Mouse (Mus musculus) WW6 (cell line): ENCODE results near the gene Efhd2.
A peak's percentile ranks its signal among the peaks of the same experiment; 100 is the strongest.

Experiments
- DNase-seq: peaks from one replicate; pipeline ENCODE4 v3.0.0-alpha.2; 2013; ENCODE audit warnings: low read depth, low spot score

The Efhd2 gene

DNA sequence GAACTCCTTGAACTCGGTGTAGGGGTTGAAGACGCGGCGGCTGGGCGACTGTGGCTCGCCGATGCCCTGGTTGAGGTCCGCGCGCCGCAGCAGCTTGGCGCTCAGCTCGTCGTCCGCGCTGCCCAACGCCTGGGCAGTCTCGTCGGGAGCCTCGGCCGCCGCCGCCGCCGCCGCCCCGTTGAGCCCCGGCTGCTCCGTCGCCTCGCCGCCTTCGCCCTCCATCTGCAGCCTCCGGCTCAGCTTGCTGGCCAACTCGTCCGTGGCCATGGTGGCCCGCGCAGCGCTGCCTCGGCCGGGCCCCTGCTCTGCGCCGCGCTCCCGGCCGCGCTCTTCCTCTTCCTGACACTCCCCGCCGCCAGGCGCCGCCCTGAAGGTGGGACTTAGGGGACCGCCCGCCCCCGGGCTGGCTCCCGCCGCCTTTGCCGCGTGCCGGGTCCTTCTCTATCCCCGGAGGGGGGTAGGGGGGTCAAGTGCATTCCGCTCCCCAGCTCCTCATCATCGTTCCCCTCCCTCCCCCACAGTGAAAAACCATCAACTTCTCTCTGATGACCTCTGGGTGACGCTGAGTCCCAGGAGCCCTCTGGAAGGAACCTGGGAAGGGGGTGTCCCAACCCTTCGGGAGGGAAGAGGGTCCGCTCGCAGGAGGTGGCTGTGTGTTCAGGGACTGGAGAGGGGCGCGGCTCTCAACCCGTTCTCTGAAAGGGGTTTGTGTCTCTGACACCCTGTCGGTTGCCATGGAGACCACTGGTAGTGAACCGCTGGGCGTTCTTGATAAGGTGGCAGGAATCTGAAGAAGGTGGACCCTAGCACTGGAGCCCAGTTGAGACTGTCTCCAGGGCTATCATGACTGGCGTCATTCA lies at the start of gene Efhd2:
Gene Efhd2, minus strand, starts transcription at position 320 of the 860 bp plus-strand sequence.
- peak; percentile 76 for DNase-seq

GRCm38 (mm10) chr4:141923961-141924360 lies 49.2 kb upstream of the Efhd2 start:
- no peak for DNase-seq

GRCm38 (mm10) chr4:141920391-141920790 lies 45.7 kb upstream of the Efhd2 start:
- no peak for DNase-seq

DNA sequence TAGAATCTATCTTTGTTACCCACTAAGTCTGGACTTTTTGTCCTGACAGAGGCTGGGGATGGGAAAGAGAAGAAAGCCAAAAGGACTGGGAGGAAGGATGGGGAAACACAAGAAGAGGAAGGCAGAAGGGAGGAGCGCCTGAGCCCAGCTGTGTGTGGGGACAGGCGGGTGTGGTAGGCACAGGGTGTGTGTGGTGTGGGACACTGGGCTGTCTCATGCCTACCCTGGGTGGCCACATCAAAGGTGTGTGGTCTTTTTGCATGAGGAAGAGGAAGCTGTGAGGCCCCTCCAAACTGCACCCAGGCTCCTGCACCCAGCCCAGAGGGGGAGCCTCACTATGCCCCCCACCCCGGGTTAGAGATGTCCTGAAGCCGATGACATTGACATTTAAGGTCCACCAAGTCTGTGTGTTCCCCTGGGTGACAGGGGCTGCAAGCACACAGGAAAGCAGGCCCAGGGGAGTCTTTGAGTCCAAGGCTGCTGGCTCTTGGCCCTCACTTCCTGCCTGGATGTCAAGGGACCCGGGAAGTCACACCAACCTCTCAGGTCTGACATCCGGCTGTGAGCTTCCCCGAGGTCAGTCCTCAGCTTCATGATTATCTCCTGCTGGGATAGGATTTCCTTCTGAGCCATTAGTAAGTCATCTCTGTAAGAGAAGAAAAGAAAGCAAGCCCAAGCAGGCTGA lies 43.2 kb upstream of the Efhd2 start:
- DNase-seq = no peak

GRCm38 (mm10) chr4:141914040-141914439 lies 39.3 kb upstream of the Efhd2 start:
- DNase-seq = no peak

DNA sequence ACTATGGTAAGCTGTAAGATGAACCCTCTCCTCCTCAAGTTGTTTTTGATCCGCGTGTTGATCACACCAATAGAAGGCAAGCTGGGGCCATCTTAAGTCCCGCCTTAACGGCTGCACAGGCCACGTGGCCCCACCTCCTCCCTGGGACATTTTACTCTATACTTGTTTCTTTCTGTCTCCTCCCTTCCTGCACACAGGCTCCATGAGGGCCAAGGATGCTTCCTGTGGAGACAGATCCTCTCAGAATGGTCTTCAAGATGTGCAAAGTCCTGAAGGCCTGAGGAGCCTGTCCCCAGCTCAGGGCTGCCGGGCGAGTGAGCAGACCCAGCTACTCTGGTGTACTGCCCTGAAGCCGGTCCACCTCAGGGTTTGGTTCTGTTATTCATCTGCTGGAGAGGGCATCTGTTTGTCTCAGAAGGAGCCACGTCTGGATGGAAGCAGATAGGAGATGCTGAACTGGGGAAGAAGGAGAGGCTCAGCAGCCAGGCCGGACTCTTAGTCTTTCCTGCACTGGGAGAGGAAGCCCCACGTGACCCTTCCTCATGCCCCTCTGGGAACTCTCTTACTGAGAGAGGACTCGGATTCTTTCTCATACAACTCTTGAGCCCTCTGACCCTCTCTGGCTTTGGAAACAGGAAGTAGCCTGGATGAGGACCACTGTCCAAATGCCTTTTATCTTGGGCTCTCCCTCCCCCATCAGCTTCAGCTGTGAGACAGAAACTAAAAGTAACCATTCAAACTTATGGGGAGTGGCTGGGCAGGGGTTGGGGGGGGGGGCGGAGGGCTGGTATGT lies 38.7 kb upstream of the Efhd2 start:
- no peak for DNase-seq

DNA sequence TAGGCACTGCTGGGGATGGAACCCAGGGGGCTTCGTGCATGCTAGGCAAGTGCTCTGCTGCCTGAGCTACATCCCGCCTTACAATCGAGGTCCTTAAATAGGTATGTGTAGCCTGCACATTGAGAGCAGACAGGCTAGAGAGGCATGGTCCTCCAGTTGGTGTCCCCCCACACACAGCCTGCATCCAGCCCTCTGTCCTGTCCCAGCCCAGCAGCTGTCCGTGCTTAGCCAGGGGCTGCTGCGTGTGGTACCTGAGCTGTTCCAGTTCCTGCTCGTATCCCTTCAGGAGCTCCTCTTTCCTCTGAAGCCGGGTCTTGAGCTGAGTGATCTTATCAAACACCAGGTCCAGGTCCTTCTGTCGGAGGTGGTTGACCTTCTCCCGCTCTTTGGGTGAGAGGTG lies 30.0 kb upstream of the Efhd2 start:
- DNase-seq = no peak

- no peak for DNase-seq
Observed at GRCm38 (mm10) chr4:141902479-141902858, 27.7 kb upstream of the Efhd2 start.

DNA sequence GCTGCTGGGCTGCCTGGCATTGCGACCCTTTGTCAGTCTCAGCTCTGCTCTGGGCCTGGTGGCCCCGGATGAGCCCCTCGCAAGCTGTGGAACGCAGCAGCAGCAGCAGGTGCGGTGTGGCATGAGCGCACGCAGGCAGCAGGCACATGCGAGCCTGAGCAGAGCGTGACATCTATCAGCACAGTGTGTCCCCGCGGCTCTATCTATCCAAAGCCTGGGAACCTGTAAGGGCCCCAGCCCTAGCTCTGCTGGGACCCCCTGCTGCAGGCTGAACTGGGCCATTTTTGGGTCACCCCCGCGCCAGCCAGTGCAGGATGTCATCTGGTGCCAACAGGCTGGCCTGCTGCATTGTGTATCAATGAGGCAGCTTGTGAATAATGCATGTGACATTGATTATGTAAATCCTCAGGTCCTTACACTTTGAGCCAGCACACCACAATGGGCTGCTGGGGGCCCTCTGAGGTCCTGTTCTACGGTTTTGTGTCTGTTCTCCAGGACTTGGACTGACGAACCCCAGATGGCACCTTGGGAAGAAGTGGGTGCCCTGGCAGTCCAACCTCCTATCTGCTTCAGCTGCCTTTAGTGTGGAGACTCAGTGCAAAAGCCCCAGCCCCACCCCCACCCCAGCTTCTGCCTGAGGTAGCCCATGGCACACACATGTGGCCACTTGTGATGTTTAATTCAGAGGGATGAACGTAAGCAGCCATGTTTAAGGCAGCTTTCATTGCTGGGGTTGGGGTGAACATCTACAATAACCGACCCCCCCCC lies 27.2 kb upstream of the Efhd2 start:
- no peak for DNase-seq

GRCm38 (mm10) chr4:141900421-141900820 lies 25.7 kb upstream of the Efhd2 start:
- DNase-seq = no peak

GRCm38 (mm10) chr4:141899936-141900335 lies 25.2 kb upstream of the Efhd2 start:
- DNase-seq = no peak

DNA sequence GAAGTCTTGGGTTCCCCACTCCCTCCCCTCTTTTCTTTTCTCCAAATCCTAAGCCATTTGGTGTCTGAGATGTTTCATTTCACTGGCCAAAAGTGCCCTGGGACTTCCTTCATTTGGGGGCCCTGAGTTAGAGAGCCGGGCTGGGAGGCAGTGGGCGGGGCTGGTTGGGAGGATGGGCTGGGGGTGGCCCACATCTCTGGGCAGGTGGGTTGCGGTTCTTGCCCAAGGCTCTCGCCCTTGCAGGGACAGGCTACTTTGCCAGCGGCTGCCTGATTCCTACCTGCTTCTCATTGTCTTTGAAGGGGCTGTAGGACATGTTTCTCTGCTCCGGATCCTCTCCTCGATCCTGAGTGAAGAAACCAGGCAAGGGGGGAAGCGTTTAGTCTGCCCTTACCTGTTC lies 24.2 kb upstream of the Efhd2 start:
- DNase-seq = no peak

- no peak for DNase-seq
Observed at GRCm38 (mm10) chr4:141897838-141898237, 23.1 kb upstream of the Efhd2 start.

GRCm38 (mm10) chr4:141897225-141897624 lies 22.5 kb upstream of the Efhd2 start:
- no peak for DNase-seq

GRCm38 (mm10) chr4:141895772-141896171 lies 21.1 kb upstream of the Efhd2 start:
- DNase-seq = no peak

- no peak for DNase-seq
Observed at GRCm38 (mm10) chr4:141893157-141893784, 18.6 kb upstream of the Efhd2 start.

DNA sequence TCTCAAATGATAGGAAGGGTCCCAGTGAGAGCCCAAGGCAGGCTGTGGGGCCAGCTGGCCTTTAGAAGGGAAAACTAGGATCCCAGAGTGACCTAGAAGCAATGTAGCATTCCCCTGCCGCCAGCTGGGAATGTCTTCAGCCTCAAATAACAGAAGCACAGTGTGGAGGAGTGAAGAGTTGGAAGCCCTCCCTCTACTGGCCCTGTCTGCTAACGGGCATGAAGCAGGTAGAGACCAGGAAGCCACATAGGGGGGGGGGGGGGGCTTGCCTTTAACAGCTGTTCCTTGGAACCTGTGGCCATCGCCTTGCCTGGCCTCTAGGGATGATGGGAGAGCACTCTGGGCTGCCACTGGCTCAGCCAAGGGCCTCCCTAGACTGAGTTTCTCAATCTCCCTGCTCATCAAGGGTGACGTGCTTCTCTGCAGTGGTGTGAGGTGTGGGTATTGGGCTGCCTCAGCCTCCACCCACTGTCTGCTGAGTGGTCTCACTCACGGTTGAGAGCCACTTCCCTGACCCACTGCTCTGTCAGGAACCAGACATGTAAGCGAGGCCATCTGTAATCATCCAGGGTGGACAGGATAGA lies 11.8 kb upstream of the Efhd2 start:
- DNase-seq = no peak

GRCm38 (mm10) chr4:141885451-141885850 lies 10.7 kb upstream of the Efhd2 start:
- DNase-seq = no peak

DNA sequence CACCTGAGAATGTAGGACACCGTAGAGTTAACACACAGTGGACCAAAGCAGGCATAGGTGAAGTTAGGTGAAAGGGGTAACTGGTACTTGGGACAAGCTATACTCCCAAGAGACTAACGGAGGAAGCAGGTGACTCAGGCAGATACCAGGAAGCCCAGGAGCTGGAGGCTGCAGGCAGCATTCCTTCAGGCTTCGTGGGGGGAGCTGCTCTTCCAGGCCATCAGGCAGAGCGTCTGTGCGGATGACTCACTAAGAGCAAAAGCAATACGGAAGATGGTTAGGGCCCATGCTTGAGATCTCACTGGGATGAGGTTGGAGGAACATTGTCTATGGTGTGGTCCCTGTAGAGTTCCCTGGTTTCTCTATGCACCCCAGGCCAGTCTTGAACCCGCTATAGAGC lies 8.1 kb upstream of the Efhd2 start:
- DNase-seq = no peak

DNA sequence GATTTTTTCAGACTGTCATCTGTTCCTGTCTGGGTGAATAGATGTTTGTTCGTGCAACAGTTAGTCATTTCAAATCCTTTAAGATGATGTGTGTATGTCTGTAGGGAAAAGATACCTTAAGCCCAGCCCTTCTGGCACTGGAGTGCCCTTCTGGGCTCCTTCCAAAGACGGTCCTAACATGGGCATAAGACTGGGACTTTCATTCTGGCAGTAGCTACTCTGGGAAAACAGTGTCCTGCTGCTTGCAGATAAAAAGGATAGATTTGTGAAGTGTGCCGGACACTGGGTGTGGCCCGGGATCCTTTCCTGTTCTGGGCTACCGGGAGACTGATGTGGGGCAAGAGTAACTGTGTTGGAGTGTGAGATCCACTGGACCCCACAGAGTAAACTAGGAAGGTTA lies 7.2 kb upstream of the Efhd2 start:
- no peak for DNase-seq
